16 mouse cellular contexts compared by ENCODE assay signal in genomic region chr7:116288996-116289395, GRCm38 (mm10). TPM values are rescaled to one million over a fixed set of nuclear protein-coding genes. Genes with fewer than 3 reads are reported as not detected.
DNase-seq lines count a peak whose midpoint lies in the region; ATAC-seq lines count a peak whose summit lies in the region.
"Had no signal": no experiment of that assay in that cellular context is flagged by ENCODE, and none has a peak within 500 bp of the region (broad histone marks: within the 10 kb centered on the region; RNA-seq: fewer than 3 reads in every experiment).

No protein-coding gene starts in this region.

- no peak overlapping the region for H3K9ac ChIP-seq in heart, embryonic 11.5 days (ENCODE audit: low read depth, low read length)
- H3K9ac ChIP-seq in stomach, embryonic 16.5 days (ENCODE audit: low read length) = no peak overlapping the region
- no peak overlapping the region for H3K9ac ChIP-seq in forebrain, embryonic 14.5 days (ENCODE audit: low read length)
- H3K9ac ChIP-seq: liver, embryonic 14.5 days had no signal

- H3K4me3 ChIP-seq in heart, embryonic 10.5 days = no peak overlapping the region
- H3K4me3 ChIP-seq in heart, embryonic 11.5 days (ENCODE audit: low read depth, low read length) = no peak overlapping the region
- H3K4me3 ChIP-seq in stomach, embryonic 16.5 days (replicated peaks; ENCODE audit: low read length) = no peak overlapping the region
- no peak overlapping the region for H3K4me3 ChIP-seq in forebrain, embryonic 14.5 days (ENCODE audit: low read depth, low read length)

- H3K9me3 ChIP-seq in heart, embryonic 10.5 days = no peaks in the 10 kb centered on the region
- no peaks in the 10 kb centered on the region for H3K9me3 ChIP-seq in heart, embryonic 11.5 days (replicated peaks; ENCODE audit: control insufficient read depth, low read length)
- no peaks in the 10 kb centered on the region for H3K9me3 ChIP-seq in stomach, embryonic 16.5 days (replicated peaks; ENCODE audit: control insufficient read depth, low read length)
- H3K9me3 ChIP-seq in forebrain, embryonic 14.5 days (replicated peaks; ENCODE audit: control insufficient read depth, low read length) = no peaks in the 10 kb centered on the region

- DNase-seq in heart, embryonic 10.5 days (ENCODE audit: low spot score) = no peak
- peak; percentile 70 for DNase-seq in kidney, adult 9 months
- DNase-seq in kidney, postnatal 36 days = peak; percentile 50 to 79
- DNase-seq in forebrain, embryonic 14.5 days (ENCODE audit: low spot score) = no peak
- DNase-seq in gastrocnemius, postnatal 10 days = no peak
- DNase-seq: adrenal gland, adult 2 months; cerebellum, adult 9-11 months; gastrocnemius, postnatal 14 days; heart, postnatal 36 days; lung, postnatal 36 days; right cerebral cortex, postnatal 14 days had no signal

- H3K4me2 ChIP-seq in heart, embryonic 11.5 days = no peak overlapping the region
- no peak overlapping the region for H3K4me2 ChIP-seq in stomach, embryonic 16.5 days (ENCODE audit: low read depth, low read length)
- H3K4me2 ChIP-seq in forebrain, embryonic 14.5 days (ENCODE audit: low read length) = no peak overlapping the region

- H3K36me3 ChIP-seq in heart, embryonic 10.5 days = no peaks in the 10 kb centered on the region
- H3K36me3 ChIP-seq in heart, embryonic 11.5 days (ENCODE audit: control insufficient read depth, insufficient read depth, low read length) = no peaks in the 10 kb centered on the region
- H3K36me3 ChIP-seq in stomach, embryonic 16.5 days (ENCODE audit: control insufficient read depth, insufficient read depth, low read length) = no peaks in the 10 kb centered on the region
- no peaks in the 10 kb centered on the region for H3K36me3 ChIP-seq in forebrain, embryonic 14.5 days (ENCODE audit: control insufficient read depth, insufficient read depth, low read length)

- H3K27ac ChIP-seq in heart, embryonic 10.5 days = 0 out of 2 replicates have a peak overlapping the region, but pooled peaks have one; percentile 42
- H3K27ac ChIP-seq in heart, embryonic 11.5 days (ENCODE audit: low read depth, low read length) = no peak overlapping the region
- peak overlapping the region; percentile 89 for H3K27ac ChIP-seq in stomach, embryonic 16.5 days (ENCODE audit: low read length)
- H3K27ac ChIP-seq in forebrain, embryonic 14.5 days (ENCODE audit: low read depth, low read length) = no peak overlapping the region
- H3K27ac ChIP-seq: hindbrain, postnatal 0 days; liver, embryonic 14.5 days had no signal

- H3K27me3 ChIP-seq in heart, embryonic 10.5 days (ENCODE audit: insufficient read depth, poor library complexity, severe bottlenecking) = no peaks in the 10 kb centered on the region
- no peaks in the 10 kb centered on the region for H3K27me3 ChIP-seq in heart, embryonic 11.5 days (ENCODE audit: control insufficient read depth, insufficient read depth, low read length)
- no peaks in the 10 kb centered on the region for H3K27me3 ChIP-seq in stomach, embryonic 16.5 days (ENCODE audit: control insufficient read depth, insufficient read depth, low read length)
- H3K27me3 ChIP-seq in forebrain, embryonic 14.5 days (replicated peaks; ENCODE audit: control insufficient read depth, insufficient read depth, low read length) = no peaks in the 10 kb centered on the region

- ATAC-seq in heart, embryonic 11.5 days (replicated peaks; ENCODE audit: insufficient number of reproducible peaks, low FRiP score, low TSS enrichment) = no peak
- ATAC-seq in stomach, embryonic 16.5 days (ENCODE audit: insufficient read depth, low FRiP score) = no peak
- no peak for ATAC-seq in forebrain, embryonic 14.5 days
- ATAC-seq in CD4-positive, CD25-positive, alpha-beta regulatory T cell, adult 4 months = no peak
- ATAC-seq: hindbrain, postnatal 0 days had no signal

- peaks cover 64% of the 10 kb centered on the region for H3K4me1 ChIP-seq in heart, embryonic 10.5 days
- H3K4me1 ChIP-seq in heart, embryonic 11.5 days (ENCODE audit: control insufficient read depth, insufficient read depth, low read length) = peaks cover 33% of the 10 kb centered on the region
- peaks cover 26% of the 10 kb centered on the region for H3K4me1 ChIP-seq in stomach, embryonic 16.5 days (ENCODE audit: control insufficient read depth, insufficient read depth, low read length)
- H3K4me1 ChIP-seq in forebrain, embryonic 14.5 days (ENCODE audit: control insufficient read depth, insufficient read depth, low read length) = peaks cover 5% of the 10 kb centered on the region

- 82% methylated on average over 3 of the region's 3 CpGs for WGBS in heart, embryonic 10.5 days
- WGBS in heart, embryonic 11.5 days (ENCODE audit: insufficient replicate concordance) = 83% methylated on average over 3 of the region's 3 CpGs
- 70% methylated on average over 3 of the region's 3 CpGs for WGBS in stomach, embryonic 16.5 days
- 90% methylated on average over 3 of the region's 3 CpGs for WGBS in forebrain, embryonic 14.5 days

RNA-seq across cellular contexts. Expression of gene Plekha7, which starts 19.2 kb away (rescaled TPM):
- 49.0 and 76.0 TPM in 2 replicates for polyA plus RNA-seq in heart, embryonic 10.5 days (2016; fragmentation: Nextera tagmentation; extraction: Ambion mirVana)
- polyA plus RNA-seq in heart, embryonic 11.5 days (2014; fragmentation: Nextera tagmentation; extraction: Ambion mirVana) = 25.7 and 29.1 TPM in 2 replicates
- 19.9 and 21.5 TPM in 2 replicates for polyA plus RNA-seq in stomach, embryonic 16.5 days (2015; fragmentation: Nextera tagmentation; extraction: Ambion mirVana)
- polyA plus RNA-seq in forebrain, embryonic 14.5 days (2014; fragmentation: Nextera tagmentation; extraction: Ambion mirVana) = 3.1 and 4.7 TPM in 2 replicates
- polyA plus RNA-seq in CD4-positive, CD25-positive, alpha-beta regulatory T cell, adult 4 months (2017; shearing (Covaris generic)) = 10 to 100 TPM in 1 of 2 experiments, 1 to 10 TPM in 1; 4.9 to 17.0 TPM
- 1 to 10 TPM; 2.6 to 3.2 TPM for total RNA-seq in gastrocnemius, postnatal 10 days (2021)

RNA-seq across cellular contexts. Expression of gene Rps13, which starts 45.0 kb away (rescaled TPM):
- polyA plus RNA-seq in heart, embryonic 10.5 days (2016; fragmentation: Nextera tagmentation; extraction: Ambion mirVana) = 677 and 708 TPM in 2 replicates
- polyA plus RNA-seq in heart, embryonic 11.5 days (2014; fragmentation: Nextera tagmentation; extraction: Ambion mirVana) = 706 and 724 TPM in 2 replicates
- polyA plus RNA-seq in stomach, embryonic 16.5 days (2015; fragmentation: Nextera tagmentation; extraction: Ambion mirVana) = 589 and 713 TPM in 2 replicates
- 533 and 675 TPM in 2 replicates for polyA plus RNA-seq in forebrain, embryonic 14.5 days (2014; fragmentation: Nextera tagmentation; extraction: Ambion mirVana)
- polyA plus RNA-seq in CD4-positive, CD25-positive, alpha-beta regulatory T cell, adult 4 months (2017; shearing (Covaris generic)) = 1,000 to 10,000 TPM; 1,071 to 1,073 TPM
- 100 to 1,000 TPM; 384 to 414 TPM for total RNA-seq in gastrocnemius, postnatal 10 days (2021)

Comparison
In these comparisons a context has a peak if more than half of its experiments do, and no peak if none do; other contexts are left out.
1. H3K27ac ChIP-seq: peak in heart, embryonic 10.5 days (single experiment) and stomach, embryonic 16.5 days (single experiment); none in heart, embryonic 11.5 days (single experiment) and forebrain, embryonic 14.5 days (single experiment).
2. DNase-seq: peak in kidney, adult 9 months (single experiment) and kidney, postnatal 36 days (2 of 2); none in heart, embryonic 10.5 days (single experiment), forebrain, embryonic 14.5 days (single experiment) and gastrocnemius, postnatal 10 days (single experiment).